Mouse (Mus musculus): ENCODE results near the gene Ipo11.

The Ipo11 gene

DNA sequence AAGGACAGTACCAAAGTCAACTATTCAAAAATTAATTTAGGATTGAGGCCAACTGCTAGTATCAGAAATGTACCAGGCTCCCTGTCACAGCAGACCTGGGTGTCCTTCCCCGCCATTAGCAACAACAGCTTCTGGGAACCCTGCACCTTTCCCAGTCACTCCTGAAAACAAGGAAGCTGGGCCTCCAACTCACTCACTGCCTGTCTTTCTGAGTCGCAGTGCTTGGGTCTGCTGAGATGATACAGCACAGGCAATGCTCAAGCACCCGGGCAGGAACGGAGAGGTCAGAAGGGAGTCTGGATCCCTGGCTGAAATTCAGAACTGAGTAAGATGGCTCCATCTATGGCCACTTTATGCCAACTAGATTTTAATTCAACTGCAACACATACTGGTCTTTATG is 123.2 kb downstream of the Ipo11 start:
- no peak for DNase-seq (ENCODE audit: low spot score)

DNA sequence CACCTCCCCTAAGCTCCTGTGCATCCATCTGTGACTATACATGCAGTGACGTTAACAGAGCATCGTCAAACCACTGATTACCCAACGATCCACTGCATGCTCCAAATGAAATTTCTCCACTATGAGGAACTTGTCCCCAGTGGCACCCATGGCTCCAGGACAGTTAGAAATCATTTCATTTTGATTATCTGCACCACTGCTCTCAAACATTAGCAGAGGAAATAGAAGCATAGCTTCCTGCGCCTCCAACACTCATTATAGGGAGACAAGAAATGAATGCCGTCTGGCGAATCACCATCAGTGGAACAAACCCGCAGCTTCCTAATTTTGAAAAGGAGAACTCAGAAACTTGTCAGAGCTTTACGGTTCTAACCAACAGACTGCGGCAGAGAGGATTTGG is 123.7 kb downstream of the Ipo11 start:
- no peak for DNase-seq (ENCODE audit: low spot score)

DNA sequence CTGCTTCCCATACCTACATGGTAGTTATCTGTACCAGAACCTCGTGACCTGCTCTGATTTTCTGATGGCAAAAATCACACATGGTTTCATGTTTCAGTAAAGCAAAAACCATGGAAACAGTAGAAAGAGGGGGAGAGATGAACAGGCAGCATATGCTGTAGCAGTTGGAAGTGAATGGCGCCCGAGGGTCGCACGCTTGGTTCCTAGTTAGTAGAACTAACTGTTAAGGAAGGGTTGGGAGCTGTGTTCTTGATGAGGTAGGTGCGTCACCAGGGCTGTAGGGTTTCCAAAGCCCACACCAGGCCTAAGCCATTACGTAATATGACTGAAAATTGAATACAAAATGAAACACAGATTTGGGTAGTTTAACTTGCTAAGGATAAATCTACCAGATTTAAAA is 126.6 kb downstream of the Ipo11 start:
- DNase-seq (ENCODE audit: low spot score): no peak

DNA sequence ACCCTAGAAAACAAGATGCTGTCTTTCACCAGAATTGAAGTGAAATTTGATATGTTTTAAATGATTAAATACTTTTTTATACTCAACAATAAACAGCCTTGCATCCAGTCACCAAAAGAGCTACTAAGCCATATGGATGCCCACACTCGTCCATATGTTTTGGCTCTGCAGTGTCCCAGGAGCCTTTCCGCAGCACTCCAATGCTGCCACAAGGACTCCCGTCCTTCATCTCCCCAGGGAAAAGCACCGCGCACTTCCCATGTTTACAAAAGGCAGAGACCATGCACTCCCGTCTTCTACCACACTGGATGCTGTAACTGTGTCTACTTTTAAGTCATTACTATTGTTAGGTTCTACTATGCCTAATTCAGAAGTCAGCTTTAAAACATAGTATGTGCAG is 127.9 kb downstream of the Ipo11 start:
- DNase-seq (ENCODE audit: low spot score): no peak

DNA sequence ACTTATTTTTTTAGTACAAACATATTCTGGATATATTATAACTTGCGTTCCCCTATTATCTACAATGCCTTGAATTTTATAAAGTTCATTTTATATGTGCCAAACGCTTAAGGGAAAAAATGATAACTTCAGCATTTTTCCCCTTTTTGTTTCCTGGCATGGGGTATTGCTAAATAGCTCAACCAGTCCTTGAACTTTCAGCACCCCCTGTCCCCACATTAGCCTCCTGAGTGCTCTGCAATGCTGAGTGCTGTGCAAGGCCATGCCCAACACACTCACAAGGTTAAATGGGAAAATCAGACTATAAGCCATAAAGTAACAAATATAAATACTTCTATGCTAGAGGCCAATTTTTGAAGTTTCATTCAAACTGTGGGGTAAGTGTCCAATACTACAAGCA is 128.4 kb downstream of the Ipo11 start:
- no peak for DNase-seq (ENCODE audit: low spot score)

DNA sequence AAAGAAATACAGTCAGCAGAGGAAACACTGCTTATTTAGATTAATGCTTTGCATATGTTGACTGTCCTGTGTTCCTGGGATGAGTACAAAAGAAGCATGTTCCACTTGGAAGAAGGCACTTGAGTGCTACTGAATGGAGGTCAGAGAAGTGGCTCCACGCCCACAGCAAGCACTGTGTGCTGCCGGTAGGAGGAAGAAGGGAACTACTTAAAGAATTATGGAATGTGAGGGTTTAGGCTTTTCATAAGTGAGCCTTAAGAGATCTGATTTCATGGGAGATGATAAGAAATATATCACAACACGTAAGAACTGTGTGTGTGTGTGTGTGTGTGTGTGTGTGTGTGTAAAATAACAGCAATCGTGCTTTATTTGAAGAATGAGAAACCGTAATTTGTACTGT is 129.5 kb downstream of the Ipo11 start:
- DNase-seq (ENCODE audit: low spot score): no peak

DNA sequence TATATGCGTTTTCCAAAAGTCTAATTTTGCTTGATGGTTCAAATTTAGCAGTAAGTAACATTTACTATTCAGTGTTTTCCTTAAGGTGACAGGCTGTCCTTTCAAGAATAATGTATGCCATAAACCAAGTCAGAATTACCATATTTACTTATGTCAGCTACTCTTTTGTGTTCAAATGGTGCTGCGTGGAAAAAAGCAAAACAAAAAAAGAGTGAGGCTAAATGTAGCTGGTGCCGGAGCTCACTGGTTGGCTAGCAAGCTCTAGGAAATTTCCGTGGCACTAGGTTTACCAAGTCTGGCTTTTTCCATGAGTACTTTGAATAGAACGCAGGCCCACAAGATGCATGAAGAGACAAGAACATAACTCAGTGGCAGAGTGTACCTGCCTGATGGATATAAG is 131.6 kb downstream of the Ipo11 start:
- DNase-seq (ENCODE audit: low spot score): no peak

DNA sequence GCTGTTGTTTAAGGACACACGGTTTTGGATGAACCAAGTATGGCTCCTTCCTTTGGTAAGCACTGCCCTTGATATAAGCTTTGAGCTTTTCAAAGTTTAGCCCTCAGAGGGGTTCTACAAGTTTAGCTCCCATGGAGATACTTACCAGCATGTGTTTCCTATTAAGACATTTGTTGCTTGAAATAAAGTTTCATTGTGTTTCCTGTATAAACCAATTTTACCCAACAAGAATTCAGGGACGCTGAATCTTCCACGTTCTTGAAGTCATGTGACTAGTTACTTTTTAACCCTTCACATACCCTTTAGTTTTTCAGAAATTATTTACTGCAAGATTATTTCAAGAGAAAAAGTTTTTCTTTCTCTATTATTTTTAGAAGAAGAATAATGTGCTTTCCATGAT is 138.7 kb downstream of the Ipo11 start:
- DNase-seq (ENCODE audit: low spot score): no peak

DNA sequence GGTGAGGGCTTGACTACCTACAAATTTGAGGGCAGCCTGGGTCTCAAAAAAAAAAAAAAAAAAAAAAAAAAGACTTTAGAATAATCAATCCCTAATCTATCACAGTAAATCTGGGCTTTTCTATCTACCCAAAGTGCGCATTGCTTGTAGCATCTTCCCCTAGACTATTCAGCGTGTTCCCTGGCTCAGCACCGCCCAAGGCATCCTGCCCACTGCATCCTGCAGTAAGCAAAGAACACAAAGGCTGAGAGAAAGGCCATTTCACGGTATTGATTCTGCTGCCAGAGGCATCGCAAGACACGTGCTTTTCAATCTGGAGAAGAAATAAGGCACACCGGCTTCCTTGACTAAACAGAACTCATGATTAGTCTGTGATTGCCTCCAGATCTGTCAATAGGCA is 147.9 kb downstream of the Ipo11 start:
- DNase-seq (ENCODE audit: low spot score): no peak

DNA sequence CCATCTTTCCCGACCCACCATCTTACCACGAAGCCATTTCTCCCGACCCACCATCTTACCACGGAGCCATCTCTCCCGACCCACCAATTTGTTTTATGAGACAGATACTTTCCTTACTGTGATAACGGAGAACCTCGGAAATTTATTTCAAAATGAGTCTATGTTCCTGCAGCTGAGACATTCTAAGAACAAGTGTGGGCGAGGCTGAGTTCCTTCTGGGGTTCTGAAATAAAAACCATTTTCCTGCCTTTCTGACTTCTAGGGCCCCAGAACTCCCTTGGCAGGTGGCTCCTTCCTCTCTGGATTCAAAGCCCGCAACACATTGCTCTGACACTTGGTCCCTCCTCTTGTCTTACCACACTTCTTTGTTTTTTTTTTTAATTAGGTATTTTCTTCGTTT is 168.0 kb downstream of the Ipo11 start:
- no peak for DNase-seq (ENCODE audit: low spot score)

DNA sequence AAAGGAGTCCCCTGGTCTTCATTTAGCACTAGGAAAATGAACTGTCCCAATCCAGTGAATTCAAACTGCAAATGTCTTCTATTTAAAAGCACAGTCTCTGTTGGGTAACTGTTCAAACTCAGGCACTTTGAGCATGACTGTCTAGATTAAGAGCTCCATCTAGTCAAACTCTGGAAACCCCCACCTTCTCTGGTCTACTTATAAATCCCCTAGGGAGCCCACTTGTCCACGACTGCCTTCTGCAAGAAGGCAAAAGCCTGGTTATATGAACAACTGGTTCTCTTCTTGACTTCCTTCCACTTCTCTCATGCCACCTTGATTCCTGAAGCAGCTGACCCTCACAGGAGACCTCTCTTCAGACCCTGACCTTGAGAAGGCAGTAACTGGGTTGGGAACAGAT is 174.1 kb downstream of the Ipo11 start:
- DNase-seq (ENCODE audit: low spot score): no peak

DNA sequence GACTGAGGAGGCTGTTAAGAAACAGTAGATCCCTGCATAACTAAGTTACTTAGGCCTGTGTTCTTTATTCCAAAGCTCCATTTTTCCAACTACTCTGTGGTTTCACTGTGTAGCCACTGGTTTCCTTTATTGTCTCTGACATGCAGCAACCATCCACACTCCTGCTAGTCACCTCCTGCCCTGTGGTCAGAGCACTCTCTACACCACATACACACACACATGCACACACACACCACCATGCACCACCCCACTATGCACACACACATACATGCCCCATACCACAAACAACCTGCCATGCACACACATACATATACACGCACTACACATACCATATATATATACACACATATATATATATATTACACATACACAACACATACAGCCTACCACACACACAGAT is 175.1 kb downstream of the Ipo11 start:
- no peak for DNase-seq (ENCODE audit: low spot score)

DNA sequence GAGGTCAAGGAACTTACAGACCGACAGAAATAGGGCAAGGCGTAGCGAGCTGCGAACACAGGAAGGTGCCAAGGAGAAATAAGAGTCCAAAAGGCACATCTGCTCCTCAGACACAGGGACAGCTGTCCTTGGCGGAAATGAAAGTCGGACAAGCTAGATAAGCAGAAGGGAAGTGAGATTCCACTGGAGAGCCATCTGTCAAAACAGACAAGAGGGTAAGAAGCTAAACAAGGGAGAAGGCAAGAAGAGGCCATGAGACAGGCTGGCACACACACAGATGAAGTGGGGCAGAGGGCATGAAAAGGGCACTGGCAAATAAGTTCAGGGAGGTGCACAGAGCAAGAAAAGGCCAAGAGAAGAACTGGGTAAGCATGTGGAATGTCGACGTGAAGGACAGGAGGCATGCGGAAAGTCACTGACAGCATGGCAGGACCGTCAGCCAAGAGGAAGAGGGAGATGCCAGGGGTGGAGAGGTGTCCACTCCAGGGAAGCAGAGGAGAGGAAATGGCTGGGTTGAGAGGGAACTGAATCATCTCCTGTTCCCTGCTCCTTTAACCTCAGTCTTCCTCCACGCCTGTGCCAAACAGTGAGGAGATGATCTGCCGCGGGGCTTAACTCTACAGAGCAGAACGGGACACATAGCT is 176.4 kb downstream of the Ipo11 start:
- DNase-seq (ENCODE audit: low spot score): peak; percentile 23

DNA sequence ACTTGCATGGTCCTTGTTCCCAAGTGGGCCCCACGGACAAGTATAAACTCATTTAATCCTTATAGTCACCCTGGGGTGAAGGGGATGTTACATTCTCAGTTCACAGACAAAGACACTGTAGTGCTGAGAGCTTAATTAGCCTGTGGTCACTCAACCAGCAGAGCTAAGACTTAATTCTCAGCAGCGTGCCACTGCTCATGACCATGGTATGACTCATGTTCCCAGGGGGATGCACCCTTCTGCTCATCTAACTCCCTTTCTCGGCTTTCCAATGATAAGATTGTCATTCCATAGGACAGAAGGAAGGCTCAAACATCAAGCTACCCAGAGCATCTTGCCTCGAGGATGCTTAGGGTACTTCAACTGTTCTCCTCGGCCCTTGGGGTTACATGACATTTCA is 180.9 kb downstream of the Ipo11 start:
- DNase-seq (ENCODE audit: low spot score): no peak

DNA sequence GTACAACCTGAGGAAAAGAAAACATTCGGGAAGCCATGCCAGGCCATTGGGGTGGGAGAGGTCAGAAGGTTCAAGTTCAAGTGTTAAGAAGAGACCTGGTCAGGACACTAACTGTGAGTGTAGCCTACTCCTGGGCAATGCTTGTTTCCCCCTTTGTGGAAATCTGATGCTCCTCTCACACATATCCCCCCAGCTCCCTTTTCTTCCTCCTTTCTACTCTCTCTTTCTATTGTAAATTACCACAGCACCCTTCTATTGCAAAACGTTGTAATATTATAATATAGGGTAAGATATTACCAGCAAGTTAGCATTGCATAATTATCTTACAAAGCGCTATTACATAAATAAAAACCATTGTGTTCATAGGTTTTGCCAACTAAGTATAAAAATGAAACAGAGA is 182.5 kb downstream of the Ipo11 start:
- DNase-seq (ENCODE audit: low spot score): no peak

DNA sequence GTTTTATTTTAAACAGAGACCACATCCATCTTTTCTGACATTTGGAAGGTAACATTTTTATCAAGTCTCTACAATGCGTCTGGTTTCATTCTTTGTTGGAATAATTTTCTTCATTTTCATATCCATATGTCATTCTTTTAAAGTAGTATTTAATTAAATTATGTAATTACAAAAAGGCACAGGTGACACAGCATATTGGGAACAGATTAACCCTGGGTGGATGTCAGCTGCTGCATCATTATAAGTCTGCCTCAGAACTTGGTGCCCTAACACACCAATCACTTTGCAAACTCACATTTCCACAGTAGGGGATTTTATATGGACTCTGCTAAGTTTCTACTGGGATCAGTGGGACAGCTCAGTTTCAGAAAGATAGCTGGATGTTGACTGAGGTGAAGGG is 184.8 kb downstream of the Ipo11 start:
- DNase-seq (ENCODE audit: low spot score): no peak

DNA sequence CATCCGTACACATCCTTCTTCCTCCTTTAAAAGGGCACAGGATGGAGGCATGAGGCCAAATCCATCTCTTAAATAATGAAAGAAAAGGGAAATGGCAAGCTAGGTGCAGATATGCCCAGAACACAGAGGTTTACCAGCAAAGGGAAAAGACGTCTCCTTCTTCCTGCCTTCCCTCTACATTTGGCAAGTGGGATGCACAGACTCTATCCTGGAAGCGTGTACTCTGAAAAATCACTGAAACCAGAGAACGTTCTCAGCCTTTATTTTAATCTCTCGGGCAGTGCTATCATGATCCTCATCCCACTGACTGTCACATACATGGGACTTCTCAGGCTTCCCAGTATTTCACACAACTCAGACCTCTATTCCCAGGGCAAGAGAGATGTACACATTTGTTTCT is 189.9 kb downstream of the Ipo11 start:
- DNase-seq (ENCODE audit: low spot score): no peak

DNA sequence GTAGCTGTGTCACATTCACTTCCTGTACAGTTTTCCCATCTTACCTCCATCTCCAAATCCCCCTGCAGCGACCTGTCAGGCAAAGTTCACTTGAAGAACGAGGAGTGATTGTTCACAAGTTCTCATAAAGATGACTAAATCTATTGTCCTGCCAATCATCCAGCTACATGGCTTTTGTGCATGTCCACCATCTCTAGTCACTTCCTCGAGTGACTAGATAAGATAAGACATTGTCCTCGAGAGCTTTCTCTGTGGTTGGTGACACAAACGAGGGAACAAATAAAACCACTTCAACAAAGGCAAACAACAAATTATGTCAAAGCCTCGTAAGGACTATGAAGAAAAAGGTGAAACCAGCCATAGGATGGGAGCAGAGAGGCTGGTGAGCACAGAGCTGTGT is 191.6 kb downstream of the Ipo11 start:
- DNase-seq (ENCODE audit: low spot score): no peak

Data from embryo, embryonic 10 days (tissue).